Mouse (Mus musculus): Measurements from ENCODE around the gene A230072I06Rik.

Gene A230072I06Rik

GRCm38 (mm10) chr8:12278663-12279312, at the start of gene A230072I06Rik:
A230072I06Rik (plus strand) TSS chr8:12278819.
- DNase-seq, result no peak

DNA sequence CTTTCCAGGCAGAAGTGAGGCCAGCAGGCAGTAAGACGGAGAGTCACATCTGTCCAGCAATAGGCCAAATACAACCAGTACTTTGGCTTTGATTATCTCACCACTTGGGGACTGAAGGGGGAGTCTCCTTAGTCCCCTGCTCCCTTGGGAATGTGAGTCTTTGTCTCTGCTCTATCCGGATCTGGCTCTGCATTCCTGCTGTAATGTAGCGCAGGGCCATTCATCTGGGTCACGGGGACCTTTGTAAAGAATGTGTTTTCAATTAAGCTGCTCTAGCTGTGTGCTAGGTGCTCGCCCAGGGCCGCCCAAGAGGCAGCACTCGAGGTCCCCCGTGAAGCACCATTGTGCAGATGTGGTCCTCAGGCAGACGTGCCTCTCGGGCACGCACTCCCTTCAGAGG, 44.6 kb upstream of the A230072I06Rik start:
- DNase-seq, result no peak

GRCm38 (mm10) chr8:12238775-12239174, 39.8 kb upstream of the A230072I06Rik start:
- no peak for DNase-seq

DNA sequence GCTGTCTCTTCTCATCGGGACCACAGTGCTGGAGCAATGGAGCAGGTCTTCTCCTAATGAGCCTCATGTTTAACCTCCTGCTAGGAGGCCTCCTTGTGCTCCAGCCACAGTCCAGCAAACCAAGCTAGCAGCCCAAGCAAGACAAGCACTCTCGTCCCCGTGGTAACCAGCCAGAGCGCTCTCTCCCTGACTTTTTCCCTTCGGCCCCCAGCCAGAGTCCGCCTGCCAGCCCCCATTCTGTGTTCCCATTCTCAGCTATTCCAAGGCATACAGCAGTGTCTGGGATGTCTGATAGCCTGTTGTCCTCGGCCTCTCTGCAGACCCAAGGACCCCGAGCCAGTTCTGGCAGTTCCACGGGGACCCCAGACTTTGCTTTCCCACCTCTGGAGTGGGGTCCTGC, 38.5 kb upstream of the A230072I06Rik start:
- DNase-seq, result no peak

DNA sequence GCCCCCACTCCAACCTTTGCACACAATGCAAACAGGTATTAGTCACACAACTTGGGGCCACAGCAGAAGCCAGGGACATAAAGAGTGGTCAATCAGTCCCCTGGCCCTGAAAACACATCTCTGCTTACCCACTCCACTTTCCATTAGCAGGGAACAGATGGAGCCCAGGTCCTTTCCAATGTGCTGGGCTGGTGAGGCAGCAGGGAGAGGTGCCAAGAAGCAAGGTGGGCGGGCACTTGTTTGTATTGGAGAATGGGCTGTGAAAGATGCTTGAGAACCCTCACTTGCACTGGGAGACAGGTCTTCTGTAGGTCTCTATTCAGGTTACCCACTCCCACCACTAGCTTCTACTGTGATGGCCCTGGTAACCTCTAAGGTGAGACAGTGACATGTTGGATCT, 34.9 kb upstream of the A230072I06Rik start:
- no peak for DNase-seq

GRCm38 (mm10) chr8:12259890-12260289, 18.7 kb upstream of the A230072I06Rik start:
- DNase-seq, result no peak

GRCm38 (mm10) chr8:12260476-12261029, 18.1 kb upstream of the A230072I06Rik start:
- no peak for DNase-seq

GRCm38 (mm10) chr8:12261556-12261955, 17.1 kb upstream of the A230072I06Rik start:
- no peak for DNase-seq

DNA sequence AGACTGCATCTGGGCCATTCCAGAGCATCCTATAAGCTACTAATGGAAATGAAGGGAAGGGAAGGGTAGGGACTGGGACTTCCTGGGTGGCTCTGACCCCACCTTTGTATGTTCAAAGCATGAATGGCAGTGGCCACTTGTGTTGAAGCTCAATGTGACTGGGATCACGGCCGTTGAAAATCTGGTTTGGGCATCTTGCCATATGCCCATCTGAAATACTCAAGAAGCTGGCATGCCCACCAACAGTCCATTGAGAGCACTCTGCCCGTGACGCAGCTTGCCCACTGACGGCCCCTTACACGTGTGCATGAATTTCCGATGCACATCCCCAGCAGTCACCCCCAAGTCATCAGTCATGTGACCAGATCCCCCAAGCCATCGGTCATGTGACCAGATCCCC, 13.6 kb upstream of the A230072I06Rik start:
- no peak for DNase-seq

- DNase-seq, result no peak
Observed at GRCm38 (mm10) chr8:12267863-12268262, 10.8 kb upstream of the A230072I06Rik start.

GRCm38 (mm10) chr8:12268306-12268829, 10.3 kb upstream of the A230072I06Rik start:
- no peak for DNase-seq

GRCm38 (mm10) chr8:12279482-12280192, 1.0 kb downstream of the A230072I06Rik start:
- DNase-seq, result no peak

DNA sequence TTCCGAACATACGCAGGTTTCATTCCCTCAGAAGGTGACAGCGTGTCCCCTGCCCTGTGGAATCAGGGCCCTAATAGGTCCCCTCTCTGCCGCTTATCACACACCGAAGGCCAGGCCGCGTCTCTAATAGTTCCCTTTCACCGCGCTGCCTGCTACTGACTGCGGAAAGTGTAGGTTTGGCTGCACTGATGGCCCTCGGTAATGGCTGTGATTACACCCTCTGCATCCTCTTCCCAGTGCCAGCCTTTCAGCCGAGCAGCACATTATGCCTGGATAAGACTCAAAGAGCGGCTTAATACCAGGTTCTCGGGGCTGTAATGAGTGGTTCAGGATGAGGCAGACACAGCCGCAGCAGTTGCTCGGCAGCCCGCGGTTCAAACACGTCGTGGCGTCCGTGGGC, 3.5 kb downstream of the A230072I06Rik start:
- no peak for DNase-seq

GRCm38 (mm10) chr8:12290551-12290950, 11.9 kb downstream of the A230072I06Rik start:
- DNase-seq, result no peak

- DNase-seq, result no peak
Observed at GRCm38 (mm10) chr8:12298326-12298950, 19.8 kb downstream of the A230072I06Rik start.

- no peak for DNase-seq
Observed at GRCm38 (mm10) chr8:12301998-12302397, 23.4 kb downstream of the A230072I06Rik start.

DNA sequence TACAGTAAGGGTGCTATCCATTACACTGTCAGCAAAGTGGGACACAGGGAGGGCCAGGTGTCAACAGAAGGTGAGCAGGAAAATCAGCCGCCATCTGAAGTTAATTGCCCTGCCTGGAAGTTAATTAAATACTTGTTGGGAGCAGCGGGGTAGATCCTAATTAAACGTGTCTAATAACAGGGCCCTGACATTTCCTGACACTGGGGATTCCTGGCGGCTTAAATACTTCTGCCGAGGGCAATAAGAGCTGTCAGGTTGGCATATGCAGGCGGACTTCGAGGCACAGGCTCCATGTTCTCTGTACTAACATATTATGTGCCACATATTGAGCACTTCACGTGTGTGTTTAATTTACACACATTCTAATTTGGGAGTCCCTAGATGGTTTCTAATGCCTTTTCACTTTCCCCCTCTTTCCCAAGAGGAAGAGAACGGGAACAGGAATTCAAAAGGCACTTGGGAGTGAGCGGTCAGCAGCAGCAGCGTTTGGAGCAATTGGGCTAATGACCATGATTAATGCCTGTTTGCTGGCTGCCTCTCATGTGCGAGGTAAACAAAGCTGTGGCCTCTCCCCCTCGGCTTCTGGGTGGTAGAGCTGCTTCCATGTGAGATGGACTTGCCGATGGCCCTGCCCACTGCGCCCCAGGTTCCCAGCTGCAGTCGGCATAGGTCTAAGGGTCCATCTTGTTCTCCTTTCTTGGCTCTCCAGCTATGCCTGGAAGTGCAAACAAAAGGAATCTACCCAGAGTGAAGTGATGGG, 34.5 kb downstream of the A230072I06Rik start:
- DNase-seq, result no peak

DNA sequence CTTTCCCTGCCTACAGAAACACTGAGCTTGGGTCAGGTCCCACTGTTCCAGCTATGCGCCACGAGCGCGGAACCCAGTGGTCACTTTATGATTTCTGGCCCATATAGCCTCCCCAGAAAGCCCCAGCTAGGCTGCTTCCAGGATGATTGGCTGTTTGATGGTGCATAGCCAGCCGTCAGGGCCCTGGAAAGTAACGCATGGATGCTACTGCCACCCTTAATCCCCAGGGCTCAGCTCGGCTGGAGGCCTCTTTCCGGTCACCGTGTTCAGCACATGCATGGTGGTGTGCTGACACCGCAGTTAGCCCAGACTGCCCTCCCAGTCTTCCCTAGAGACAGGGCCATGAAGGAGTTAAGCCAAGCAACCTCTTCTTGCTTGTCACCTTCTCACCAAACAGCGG, 35.6 kb downstream of the A230072I06Rik start:
- no peak for DNase-seq

DNA sequence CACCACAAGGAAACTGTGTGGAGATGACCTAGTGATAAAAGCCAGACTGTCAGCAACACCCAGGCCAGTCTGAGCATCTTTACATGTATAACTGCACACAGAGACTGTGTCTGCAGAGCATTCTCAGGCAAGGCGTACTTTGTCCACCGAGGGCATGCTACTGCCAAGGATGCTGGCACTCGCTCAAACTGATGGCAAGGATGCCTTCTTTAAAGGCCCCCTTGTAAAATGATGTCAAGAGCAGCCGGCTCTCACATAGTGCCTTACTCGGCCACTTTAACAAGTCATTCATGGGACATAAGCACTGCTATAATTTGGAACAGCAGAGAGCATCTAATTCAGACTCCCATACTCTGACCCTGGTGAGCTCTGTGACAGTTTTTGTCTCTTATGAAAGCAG, 36.6 kb downstream of the A230072I06Rik start:
- DNase-seq, result no peak

GRCm38 (mm10) chr8:12319755-12320455, 41.3 kb downstream of the A230072I06Rik start:
- DNase-seq, result no peak

- DNase-seq, result no peak
Observed at GRCm38 (mm10) chr8:12322071-12322470, 43.5 kb downstream of the A230072I06Rik start.

DNA sequence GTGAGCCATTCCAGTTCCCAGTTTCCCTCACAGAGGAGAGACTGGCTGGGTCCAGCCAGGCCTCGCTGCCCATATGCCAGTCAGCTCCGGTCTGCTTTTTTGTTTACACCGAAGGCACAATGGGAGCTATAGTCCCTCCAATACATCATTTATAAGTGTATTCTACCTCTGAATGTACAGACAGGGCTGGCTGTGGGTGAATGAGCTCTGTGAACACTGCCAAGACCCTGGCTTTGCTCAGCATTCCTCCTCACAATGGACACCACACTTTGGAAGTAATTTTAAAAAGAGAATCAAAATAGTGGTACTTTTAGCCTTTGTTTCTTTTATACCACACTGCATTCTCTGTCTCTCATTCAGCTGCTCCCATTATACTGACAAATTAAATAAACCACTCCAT, 44.6 kb downstream of the A230072I06Rik start:
- no peak for DNase-seq
